Mouse (Mus musculus): ENCODE data around the gene Fcna. TPM values are rescaled to one million over a fixed set of nuclear protein-coding genes. Genes with fewer than 3 reads are reported as not detected.

Fcna gene
- total and polyA plus RNA-seq, 3 experiments = 0.21 TPM; not detected in 2

- peak; percentile 66 to 85 (median 67) for TF ChIP-seq CTCF (IDR thresholded peaks at IDR 0.05 in 2 of 3, conservative IDR thresholded peaks at IDR 0.05 in 1 of 3; ENCODE audit: control insufficient read depth in 1 of 3, insufficient read depth in 1 of 3, low read depth in 2 of 3, low read length in 3 of 3, poor library complexity in 1 of 3, severe bottlenecking in 1 of 3)
- no peak; the same call in 1 of the 2 replicates for TF ChIP-seq RAD21 (IDR thresholded peaks at IDR 0.05; ENCODE audit: low read depth, low read length)
- TF ChIP-seq MXI1 (IDR thresholded peaks at IDR 0.05; ENCODE audit: low read depth, low read length) = no peak
- peak; percentile 32; the same call in 1 of the 2 replicates for TF ChIP-seq GATA1 (IDR thresholded peaks at IDR 0.05; ENCODE audit: low read depth, low read length)
- no peaks in the 10 kb centered on the region for H3K9me3 ChIP-seq (replicated peaks; ENCODE audit: insufficient read depth, low read length)
- H3K27me3 ChIP-seq (ENCODE audit: control insufficient read depth in 1 of 2, insufficient read depth in 2 of 2, low read length in 2 of 2) = no peaks in the 10 kb centered on the region
- H3K4me3 ChIP-seq (ENCODE audit: control insufficient read depth in 1 of 2, insufficient read depth in 1 of 2, low read depth in 2 of 2, low read length in 2 of 2) = no peak overlapping the region
- no peak overlapping the region for H3K9ac ChIP-seq (ENCODE audit: control insufficient read depth, low read depth, low read length, poor library complexity, severe bottlenecking)
- H3K36me3 ChIP-seq (ENCODE audit: control insufficient read depth in 1 of 2, insufficient read depth in 2 of 2, low read length in 2 of 2) = peaks cover 0 to 6% of the 10 kb centered on the region in 2 experiments; a peak in 2 of 4 replicates
- DNase-seq (ENCODE audit: low read depth, low spot score) = peak; percentile 79
- H3K79me2 ChIP-seq (ENCODE audit: control insufficient read depth, insufficient read depth, low read length, poor library complexity) = no peaks in the 10 kb centered on the region
- H3K4me1 ChIP-seq (ENCODE audit: control insufficient read depth in 1 of 2, insufficient read depth in 2 of 2, low read length in 2 of 2) = no peaks in the 10 kb centered on the region
- no peak overlapping the region for H3K27ac ChIP-seq (ENCODE audit: control insufficient read depth, low read depth, low read length)
Measured at GRCm38 (mm10) chr2:25591863-25592262, 36.0 kb downstream of the Fcna start.

GRCm38 (mm10) chr2:25588227-25588907, 39.5 kb downstream of the Fcna start:
- no peak overlapping the region for H3K4me3 ChIP-seq (ENCODE audit: control insufficient read depth in 1 of 2, insufficient read depth in 1 of 2, low read depth in 2 of 2, low read length in 2 of 2)
- no peak overlapping the region for H3K9ac ChIP-seq (ENCODE audit: control insufficient read depth, low read depth, low read length, poor library complexity, severe bottlenecking)
- H3K36me3 ChIP-seq (ENCODE audit: control insufficient read depth in 1 of 2, insufficient read depth in 2 of 2, low read length in 2 of 2) = peaks cover 0 to 7% of the 10 kb centered on the region in 2 experiments; a peak in 2 of 4 replicates
- H3K79me2 ChIP-seq (ENCODE audit: control insufficient read depth, insufficient read depth, low read length, poor library complexity) = no peaks in the 10 kb centered on the region
- peak; percentile 31 for DNase-seq (ENCODE audit: low read depth, low spot score)
- no peaks in the 10 kb centered on the region for H3K9me3 ChIP-seq (replicated peaks; ENCODE audit: insufficient read depth, low read length)
- TF ChIP-seq CTCF (IDR thresholded peaks at IDR 0.05 in 2 of 3, conservative IDR thresholded peaks at IDR 0.05 in 1 of 3; ENCODE audit: control insufficient read depth in 1 of 3, insufficient read depth in 1 of 3, low read depth in 2 of 3, low read length in 3 of 3, poor library complexity in 1 of 3, severe bottlenecking in 1 of 3) (no peak), MYC (IDR thresholded peaks at IDR 0.05; ENCODE audit: low read depth, low read length) (no peak), EP300 (IDR thresholded peaks at IDR 0.05; ENCODE audit: low read depth in 1 of 2, low read length in 2 of 2) (no peak), POLR2A (IDR thresholded peaks at IDR 0.05; ENCODE audit: control insufficient read depth in 1 of 2, insufficient read depth in 1 of 2, low read depth in 1 of 2, low read length in 2 of 2, poor library complexity in 1 of 2) (no peak), CHD2 (IDR thresholded peaks at IDR 0.05; ENCODE audit: low read length) (no peak), MAZ (IDR thresholded peaks at IDR 0.05; ENCODE audit: low read depth, low read length) (no peak), TCF12 (IDR thresholded peaks at IDR 0.05; ENCODE audit: low read depth, low read length) (no peak), KAT2A (conservative IDR thresholded peaks at IDR 0.05; ENCODE audit: low read depth, low read length) (no peak)
- H3K27me3 ChIP-seq (ENCODE audit: control insufficient read depth in 1 of 2, insufficient read depth in 2 of 2, low read length in 2 of 2) = no peaks in the 10 kb centered on the region
- H3K4me1 ChIP-seq (ENCODE audit: control insufficient read depth in 1 of 2, insufficient read depth in 2 of 2, low read length in 2 of 2) = no peaks in the 10 kb centered on the region
- no peak overlapping the region for H3K27ac ChIP-seq (ENCODE audit: control insufficient read depth, low read depth, low read length)

GRCm38 (mm10) chr2:25587290-25587689, 40.5 kb downstream of the Fcna start:
- peaks cover 0 to 5% of the 10 kb centered on the region in 2 experiments; a peak in 2 of 4 replicates for H3K4me1 ChIP-seq (ENCODE audit: control insufficient read depth in 1 of 2, insufficient read depth in 2 of 2, low read length in 2 of 2)
- no peak for TF ChIP-seq GATA1 (IDR thresholded peaks at IDR 0.05; ENCODE audit: low read depth, low read length)
- no peak for TF ChIP-seq RCOR1 (IDR thresholded peaks at IDR 0.05; ENCODE audit: low read depth, low read length)
- TF ChIP-seq USF2 (IDR thresholded peaks at IDR 0.05; ENCODE audit: borderline replicate concordance in 1 of 2, insufficient read depth in 1 of 2, low read depth in 1 of 2, low read length in 2 of 2) = no peak
- TF ChIP-seq SMC3 (IDR thresholded peaks at IDR 0.05; ENCODE audit: low read depth, low read length) = no peak
- no peak for TF ChIP-seq HCFC1 (IDR thresholded peaks at IDR 0.05; ENCODE audit: low read depth, low read length)
- no peak for TF ChIP-seq ETS1 (IDR thresholded peaks at IDR 0.05; ENCODE audit: low read depth, low read length)
- TF ChIP-seq ZKSCAN1 (IDR thresholded peaks at IDR 0.05; ENCODE audit: low read depth, low read length) = no peak
- TF ChIP-seq CHD1 (IDR thresholded peaks at IDR 0.05; ENCODE audit: low read depth, low read length) = no peak
- H3K9me3 ChIP-seq (replicated peaks; ENCODE audit: insufficient read depth, low read length) = no peaks in the 10 kb centered on the region
- no peaks in the 10 kb centered on the region for H3K79me2 ChIP-seq (ENCODE audit: control insufficient read depth, insufficient read depth, low read length, poor library complexity)
- H3K4me3 ChIP-seq (ENCODE audit: control insufficient read depth in 1 of 2, insufficient read depth in 1 of 2, low read depth in 2 of 2, low read length in 2 of 2) = no peak overlapping the region
- H3K36me3 ChIP-seq (ENCODE audit: control insufficient read depth in 1 of 2, insufficient read depth in 2 of 2, low read length in 2 of 2) = peaks cover 3 to 7% of the 10 kb centered on the region in 2 experiments
- no peak overlapping the region for H3K27ac ChIP-seq (ENCODE audit: control insufficient read depth, low read depth, low read length)
- H3K27me3 ChIP-seq (ENCODE audit: control insufficient read depth in 1 of 2, insufficient read depth in 2 of 2, low read length in 2 of 2) = no peaks in the 10 kb centered on the region
- DNase-seq (ENCODE audit: low read depth, low spot score) = no peak
- H3K9ac ChIP-seq (ENCODE audit: control insufficient read depth, low read depth, low read length, poor library complexity, severe bottlenecking) = no peak overlapping the region
